Mouse (Mus musculus) erythroblast, embryonic 14.5 days (primary cell): ENCODE data around the gene Fry.

Source experiments
- GATA1 ChIP-seq: IDR thresholded peaks from 2 replicates; pipeline ENCODE4 v1.6.1; 2012; ENCODE audit warnings: low read length, inconsistent platforms, mixed read lengths
- TAL1 ChIP-seq: IDR thresholded peaks from 3 replicates; pipeline ENCODE4 v1.6.1; 2012; ENCODE audit warnings: low read length, inconsistent platforms, mixed read lengths

- TF ChIP-seq GATA1 = no peak
- TF ChIP-seq TAL1 = no peak
Measured at GRCm38 (mm10) chr5:150120676-150121075, 2.2 kb downstream of the Fry start.
